Mouse (Mus musculus) left cerebral cortex, adult 2 months (tissue): ENCODE results near the gene 9130019O22Rik. TPM values are rescaled to one million over a fixed set of nuclear protein-coding genes. Genes with fewer than 3 reads are reported as not detected.
A peak's percentile ranks its signal among the peaks of the same experiment; 100 is the strongest.
"Not testable (repeated sequence)": the region's sequence is repeated elsewhere in the genome, so short reads cannot be mapped to it uniquely, and the experiment has no call there.

ENCODE experiments used
- DNase-seq, 2 experiments: peaks; one replicate each; pipeline ENCODE4 v3.0.0; 2021 to 2022; ENCODE audit warnings: low spot score in 2 of 2, mixed read lengths in 1 of 2; ENCODE audit errors: extremely low spot score in 1 of 2
- H3K27ac ChIP-seq: fragments of 200-600 bp; 2 replicates; pipeline ENCODE4 v1.8.1; 2022
- H3K4me3 ChIP-seq: fragments of 200-600 bp; 2 replicates; pipeline ENCODE4 v1.8.1; 2022
- CTCF ChIP-seq: fragments of 200-600 bp; IDR thresholded peaks from 2 replicates; pipeline ENCODE4 v1.8.1; 2022; ENCODE audit warnings: antibody characterized with exemption, mild to moderate bottlenecking, moderate library complexity
- intact Hi-C: fragments of 180-260 bp; cut with DNase I; formaldehyde crosslinking; loops from one replicate; pipeline ENCODE4 v1.15.1; 2025
- total RNA-seq, 2 experiments: library from RNA; stranded (reverse); gene quantifications; 2 replicates each; pipeline ENCODE4 v1.2.3; 2021

Gene 9130019O22Rik
- total RNA-seq, 2 experiments from 2014 or later, result 3.8 to 5.0 TPM

- DNase-seq, intact Hi-C loops, H3K4me3 ChIP-seq, H3K27ac ChIP-seq: not testable (repeated sequence)
- TF ChIP-seq CTCF, result peak; percentile 5
Measured at GRCm38 (mm10) chr7:127371870-127372269, 15.1 kb downstream of the 9130019O22Rik start.

- Histone ChIP-seq H3K4me3 (no peak overlapping the region), H3K27ac (no peak overlapping the region)
- TF ChIP-seq CTCF, result no peak
- intact Hi-C loops, result no loop called here
- DNase-seq, result no peak
Measured at GRCm38 (mm10) chr7:127371213-127371612, 15.8 kb downstream of the 9130019O22Rik start.

- intact Hi-C loops, result no loop called here
- TF ChIP-seq CTCF, result no peak
- H3K4me3 ChIP-seq, result no peak overlapping the region
- no peak for DNase-seq
- no peak overlapping the region for H3K27ac ChIP-seq
Measured at GRCm38 (mm10) chr7:127366249-127366648, 20.7 kb downstream of the 9130019O22Rik start.

DNA sequence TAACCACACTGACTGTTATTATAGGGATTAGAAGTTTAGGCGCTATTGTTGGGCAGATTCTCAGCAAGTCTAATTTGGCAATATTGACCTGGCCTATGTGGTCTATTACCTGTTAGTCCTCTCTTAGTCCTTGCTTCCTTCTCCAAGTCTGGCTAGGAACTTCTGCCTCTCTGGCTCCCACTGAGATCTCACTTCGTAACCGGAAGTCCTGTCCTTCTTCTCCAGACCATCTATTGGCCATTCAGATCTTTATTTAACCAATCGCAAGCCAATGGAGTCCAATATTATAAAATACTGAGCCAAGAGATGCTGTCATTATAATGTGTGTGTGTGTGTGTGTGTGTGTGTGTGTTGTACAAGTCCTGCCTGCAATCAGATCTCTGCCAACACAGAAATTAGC lies 22.8 kb downstream of the 9130019O22Rik start:
- Histone ChIP-seq H3K27ac (no peak overlapping the region; the same call in 1 of the 2 replicates), H3K4me3 (no peak overlapping the region; the same call in 1 of the 2 replicates)
- intact Hi-C loops, result loop anchor here (5.0 kb wide), 1 partner anchor 43 kb away; the partner anchor contains the start of gene Zfp764
- DNase-seq, result no peak
- no peak for TF ChIP-seq CTCF

DNA sequence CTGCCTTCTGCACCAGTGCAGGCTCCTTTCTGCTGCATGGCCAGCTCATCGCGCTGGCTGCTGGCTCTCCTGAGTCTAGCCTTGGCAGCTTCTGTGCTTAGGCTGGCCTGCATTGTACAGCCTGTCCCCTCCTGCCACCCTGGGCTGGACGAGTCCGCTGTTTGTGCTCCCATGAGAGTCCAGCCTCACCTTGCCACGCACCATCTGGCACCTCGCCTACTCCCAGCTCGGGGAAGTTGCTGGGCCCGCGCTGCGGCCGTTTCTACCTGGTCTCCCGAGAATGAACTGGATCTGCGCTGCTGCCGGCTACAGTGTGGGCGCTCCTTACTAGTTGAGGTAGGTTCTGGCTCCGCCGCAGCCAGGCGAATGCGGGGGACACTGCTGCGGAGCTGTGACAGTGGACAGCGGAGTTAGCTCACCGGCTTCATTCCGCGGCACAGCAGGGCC lies 23.5 kb downstream of the 9130019O22Rik start:
- H3K4me3 ChIP-seq, result peak overlapping the region; percentile 41
- intact Hi-C loops, result loop anchor here (5.0 kb wide), 1 partner anchor 44 kb away; the partner anchor contains the start of gene Zfp764
- peak overlapping the region; percentile 72 for H3K27ac ChIP-seq
- DNase-seq, result peak in 1 of 2 experiments; percentile 41
- TF ChIP-seq CTCF, result no peak

DNA sequence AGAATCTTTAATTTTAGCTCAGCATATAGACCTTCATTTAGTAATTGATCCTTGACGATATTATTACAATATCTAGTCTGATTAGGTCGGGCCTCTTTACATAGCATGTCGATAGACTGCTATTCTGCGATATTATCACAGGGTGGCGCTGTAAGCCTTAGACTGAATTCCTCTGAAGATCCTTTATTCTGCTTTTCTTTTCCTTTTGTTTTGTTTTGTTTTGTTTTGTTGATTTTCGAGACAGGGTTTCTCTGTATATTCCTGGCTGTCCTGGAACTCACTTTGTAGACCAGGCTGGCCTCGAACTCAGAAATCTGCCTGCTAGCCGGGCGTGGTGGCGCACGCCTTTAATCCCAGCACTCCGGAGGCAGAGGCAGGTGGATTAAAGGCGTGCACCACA lies 24.5 kb downstream of the 9130019O22Rik start:
- peak; percentile 88 for TF ChIP-seq CTCF
- H3K27ac ChIP-seq, DNase-seq: not testable (repeated sequence)
- H3K4me3 ChIP-seq, result peak overlapping the region; percentile 26; the same call in 1 of the 2 replicates
- intact Hi-C loops, result loop anchor here (1.0 to 5.0 kb wide), 3 partner anchors 45 to 136 kb away; partner anchors contain the start of gene Zfp764

- intact Hi-C loops, result loop anchor here (5.0 kb wide), 1 partner anchor 46 kb away; the partner anchor contains the start of gene Zfp764
- no peak for DNase-seq
- H3K4me3 ChIP-seq, result no peak overlapping the region
- no peak for TF ChIP-seq CTCF
- no peak overlapping the region for H3K27ac ChIP-seq
Measured at GRCm38 (mm10) chr7:127361449-127361848, 25.5 kb downstream of the 9130019O22Rik start.

GRCm38 (mm10) chr7:127360265-127360664 lies 26.7 kb downstream of the 9130019O22Rik start:
- DNase-seq, result no peak
- TF ChIP-seq CTCF, result no peak
- Histone ChIP-seq H3K27ac (no peak overlapping the region), H3K4me3 (no peak overlapping the region)
- intact Hi-C loops, result loop anchor here (5.0 kb wide), 1 partner anchor 47 kb away; the partner anchor contains the start of gene Zfp764

DNA sequence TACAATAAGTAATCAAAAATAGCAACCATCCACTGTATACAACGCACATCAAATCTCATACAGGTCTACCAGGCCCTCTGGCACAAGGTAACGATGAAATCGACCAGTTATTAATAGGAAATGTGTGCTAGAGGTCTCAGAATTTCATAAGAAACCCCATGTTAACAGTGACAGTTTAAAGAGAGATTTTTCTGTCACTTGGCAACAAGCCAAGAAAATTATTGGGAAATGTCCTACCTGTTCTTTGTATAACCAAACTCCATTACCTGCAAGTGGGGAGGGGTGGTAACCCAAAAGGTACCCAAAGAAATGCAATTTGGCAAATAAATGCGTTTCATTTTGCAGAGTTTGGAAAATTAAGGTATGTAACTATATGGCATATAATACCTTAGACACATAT lies 28.5 kb downstream of the 9130019O22Rik start:
- no peak overlapping the region for H3K27ac ChIP-seq
- no peak overlapping the region for H3K4me3 ChIP-seq
- no peak for TF ChIP-seq CTCF
- intact Hi-C loops, result no loop called here
- no peak for DNase-seq

GRCm38 (mm10) chr7:127357871-127358270 lies 29.1 kb downstream of the 9130019O22Rik start:
- Histone ChIP-seq H3K27ac (no peak overlapping the region), H3K4me3 (no peak overlapping the region)
- no peak for DNase-seq
- TF ChIP-seq CTCF, result no peak
- intact Hi-C loops, result no loop called here

GRCm38 (mm10) chr7:127355796-127356195 lies 31.2 kb downstream of the 9130019O22Rik start:
- DNase-seq, result no peak
- Histone ChIP-seq H3K4me3 (no peak overlapping the region), H3K27ac (no peak overlapping the region)
- intact Hi-C loops, result no loop called here
- no peak for TF ChIP-seq CTCF

- TF ChIP-seq CTCF, result no peak
- no peak overlapping the region for H3K27ac ChIP-seq
Measured at GRCm38 (mm10) chr7:127351230-127352004, 35.5 kb downstream of the 9130019O22Rik start.

More at GRCm38 (mm10) chr7:127351230-127352004, 35.5 kb downstream of the 9130019O22Rik start:
- intact Hi-C loops, result no loop called here
- no peak overlapping the region for H3K4me3 ChIP-seq
- DNase-seq, result no peak
